Comparison of ENCODE assay signal across 10 mouse cellular contexts in genomic region chr11:104316685-104317400, GRCm38 (mm10).
DNase-seq lines count a peak whose midpoint lies in the region; ATAC-seq and TF ChIP-seq lines count a peak whose summit lies in the region.
"Had no signal": no experiment of that assay in that cellular context is flagged by ENCODE, and none has a peak within 500 bp of the region (broad histone marks: within the 10 kb centered on the region; RNA-seq: fewer than 3 reads in every experiment).

No protein-coding gene starts in this region.

- H3K4me2 ChIP-seq in embryonic facial prominence, embryonic 14.5 days (ENCODE audit: low read depth, low read length) = 0 out of 2 replicates have a peak overlapping the region, but pooled peaks have one; percentile 3
- H3K4me2 ChIP-seq in intestine, embryonic 16.5 days (ENCODE audit: low read depth, low read length) = peak overlapping the region; percentile 10; the same call in 1 of the 2 replicates
- H3K4me2 ChIP-seq: limb, embryonic 13.5 days had no signal

- WGBS in embryonic facial prominence, embryonic 14.5 days = 64% methylated on average over 16 of the region's 16 CpGs
- 54% methylated on average over 16 of the region's 16 CpGs for WGBS in intestine, embryonic 16.5 days
- WGBS in macrophage (ENCODE audit: missing documents) = 36% methylated on average over 16 of the region's 16 CpGs

- ATAC-seq in embryonic facial prominence, embryonic 14.5 days (ENCODE audit: low read depth) = no peak; the same call in 1 of the 2 replicates
- ATAC-seq in intestine, embryonic 16.5 days = no peak

- no peaks in the 10 kb centered on the region for H3K27me3 ChIP-seq in embryonic facial prominence, embryonic 14.5 days (replicated peaks; ENCODE audit: control insufficient read depth, insufficient read depth, low read length)
- H3K27me3 ChIP-seq in intestine, embryonic 16.5 days (replicated peaks; ENCODE audit: control insufficient read depth, insufficient read depth, low read length) = no peaks in the 10 kb centered on the region

- H3K27ac ChIP-seq in layer of hippocampus, adult 2 months = peak overlapping the region; percentile 67
- H3K27ac ChIP-seq in embryonic facial prominence, embryonic 14.5 days (replicated peaks; ENCODE audit: low read depth, low read length) = no peak overlapping the region
- H3K27ac ChIP-seq in intestine, embryonic 16.5 days (ENCODE audit: low read length) = peak overlapping the region; percentile 34; the same call in 1 of the 2 replicates
- 0 out of 2 replicates have a peak overlapping the region, but pooled peaks have one; percentile 4 for H3K27ac ChIP-seq in macrophage
- H3K27ac ChIP-seq: limb, embryonic 13.5 days had no signal

- no peak for DNase-seq in layer of hippocampus, adult 2 months (ENCODE audit: low spot score in 2 of 2)
- no peak for DNase-seq in layer of hippocampus, adult 18-20 months (ENCODE audit: low spot score in 2 of 2)
- peak; percentile 58 for DNase-seq in embryonic facial prominence, embryonic 14.5 days (ENCODE audit: low spot score)
- no peak for DNase-seq in thymus, postnatal 0 days (ENCODE audit: low spot score)
- DNase-seq in c-Kit-positive CD71-positive TER-119-positive erythroid progenitor cells, embryonic 14.5 days (ENCODE audit: low spot score) = no peak
- DNase-seq in layer of hippocampus, postnatal 25 days (ENCODE audit: extremely low spot score in 1 of 2, low spot score in 1 of 2) = no peak
- DNase-seq: cerebellum, adult 9-10 months had no signal

- peaks cover 2% of the 10 kb centered on the region; the same call in 1 of the 2 replicates for H3K4me1 ChIP-seq in embryonic facial prominence, embryonic 14.5 days (ENCODE audit: control insufficient read depth, insufficient read depth, low read length)
- peaks cover 20% of the 10 kb centered on the region for H3K4me1 ChIP-seq in intestine, embryonic 16.5 days (ENCODE audit: control insufficient read depth, insufficient read depth, low read length)

- no peak for TF ChIP-seq CTCF in layer of hippocampus, adult 2 months (conservative IDR thresholded peaks at IDR 0.05)

- H3K9me3 ChIP-seq in embryonic facial prominence, embryonic 14.5 days (ENCODE audit: control insufficient read depth, low read length) = no peaks in the 10 kb centered on the region
- no peaks in the 10 kb centered on the region for H3K9me3 ChIP-seq in intestine, embryonic 16.5 days (ENCODE audit: control insufficient read depth, low read length)
- H3K9me3 ChIP-seq: limb, embryonic 13.5 days had no signal

- no peaks in the 10 kb centered on the region for H3K36me3 ChIP-seq in embryonic facial prominence, embryonic 14.5 days (ENCODE audit: control insufficient read depth, insufficient read depth, low read length)
- no peaks in the 10 kb centered on the region for H3K36me3 ChIP-seq in intestine, embryonic 16.5 days (ENCODE audit: control insufficient read depth, insufficient read depth, low read length)
- H3K36me3 ChIP-seq in macrophage (ENCODE audit: inconsistent target) = no peaks in the 10 kb centered on the region
- H3K36me3 ChIP-seq: limb, embryonic 13.5 days had no signal

- no peak overlapping the region for H3K9ac ChIP-seq in embryonic facial prominence, embryonic 14.5 days (ENCODE audit: low read depth, low read length)
- H3K9ac ChIP-seq in intestine, embryonic 16.5 days (ENCODE audit: low read depth, low read length) = no peak overlapping the region
- H3K9ac ChIP-seq: limb, embryonic 13.5 days had no signal

- no peak overlapping the region for H3K4me3 ChIP-seq in layer of hippocampus, adult 2 months
- no peak overlapping the region for H3K4me3 ChIP-seq in embryonic facial prominence, embryonic 14.5 days (ENCODE audit: low read depth, low read length)
- no peak overlapping the region for H3K4me3 ChIP-seq in intestine, embryonic 16.5 days (ENCODE audit: low read length)
- no peak overlapping the region for H3K4me3 ChIP-seq in macrophage (ENCODE audit: inconsistent target)
- H3K4me3 ChIP-seq: limb, embryonic 13.5 days had no signal

- no peaks in the 10 kb centered on the region for H3K79me2 ChIP-seq in macrophage (ENCODE audit: inconsistent target)
